Mouse (Mus musculus) C2C12 (cell line): ENCODE data around the gene 4933415A04Rik.

Source experiments
- FOSL1 ChIP-seq: IDR thresholded peaks from one replicate; pipeline ENCODE4 v1.8.0; 2011; ENCODE audit warnings: mild to moderate bottlenecking, low read length; ENCODE audit not compliant: poor library complexity, insufficient read depth, severe bottlenecking
- MYOD1 ChIP-seq: IDR thresholded peaks from one replicate; pipeline ENCODE4 v1.6.1; 2011; ENCODE audit warnings: low read depth; ENCODE audit not compliant: control insufficient read depth, insufficient read length

GRCm38 (mm10) chr11:43575061-43575375, 11.8 kb upstream of the 4933415A04Rik start:
- TF ChIP-seq MYOD1 (no peak), FOSL1 (no peak)
